Mouse (Mus musculus): Measurements from ENCODE around the gene Serpinb6b. TPM values are rescaled to one million over a fixed set of nuclear protein-coding genes. Genes with fewer than 3 reads are reported as not detected.
A peak's percentile ranks its signal among the peaks of the same experiment; 100 is the strongest.

Serpinb6b gene
- total RNA-seq, 2 experiments from 2014 or later: 0.63 to 1.0 TPM

DNA sequence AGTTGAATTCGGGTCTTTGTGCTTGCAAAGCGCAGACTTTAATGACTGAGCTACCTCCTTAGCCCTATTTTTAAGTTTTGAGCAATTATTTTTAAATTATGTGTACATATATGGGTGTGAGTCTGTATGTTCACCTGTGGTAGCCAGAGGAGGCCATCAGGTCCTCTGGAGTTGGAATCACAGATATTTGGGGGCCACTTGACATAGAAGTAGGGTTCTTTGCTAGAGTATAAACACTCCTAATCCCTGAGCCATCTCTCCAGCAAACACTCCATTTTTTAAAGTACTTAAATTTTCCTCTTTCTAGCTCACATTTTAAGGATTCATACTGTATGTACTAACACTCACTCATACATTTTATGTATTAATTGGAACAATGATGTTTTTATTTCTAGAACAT, 9.3 kb downstream of the Serpinb6b start:
- no peak for DNase-seq (ENCODE audit: low spot score in 2 of 2)

DNA sequence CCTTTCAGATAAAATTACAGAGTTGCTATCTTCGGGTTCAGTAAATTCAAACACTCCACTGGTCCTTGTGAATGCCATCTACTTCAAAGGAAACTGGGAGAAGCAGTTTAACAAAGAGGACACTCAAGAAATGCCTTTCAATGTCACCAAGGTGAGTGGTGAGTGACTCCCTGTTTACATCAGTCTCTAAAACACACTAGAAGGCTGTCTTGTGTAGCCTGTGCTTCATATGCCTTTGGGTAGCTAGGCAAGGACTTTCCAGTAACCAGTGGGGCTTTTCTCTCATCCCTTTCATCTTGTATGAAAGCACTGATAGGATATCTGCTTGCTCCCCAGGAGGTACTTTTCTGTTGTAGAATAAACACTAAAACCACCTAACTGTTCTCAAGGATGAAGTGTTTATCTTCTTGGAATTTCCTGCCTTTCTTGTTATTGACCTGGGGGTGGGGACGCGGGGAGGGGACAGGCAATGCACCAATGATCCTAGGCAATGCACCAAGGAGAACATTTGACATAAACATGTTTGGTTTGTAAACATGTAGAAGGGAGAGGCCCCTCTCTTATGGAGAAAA, 10.0 kb downstream of the Serpinb6b start:
- no peak for DNase-seq (ENCODE audit: low spot score in 2 of 2)

DNA sequence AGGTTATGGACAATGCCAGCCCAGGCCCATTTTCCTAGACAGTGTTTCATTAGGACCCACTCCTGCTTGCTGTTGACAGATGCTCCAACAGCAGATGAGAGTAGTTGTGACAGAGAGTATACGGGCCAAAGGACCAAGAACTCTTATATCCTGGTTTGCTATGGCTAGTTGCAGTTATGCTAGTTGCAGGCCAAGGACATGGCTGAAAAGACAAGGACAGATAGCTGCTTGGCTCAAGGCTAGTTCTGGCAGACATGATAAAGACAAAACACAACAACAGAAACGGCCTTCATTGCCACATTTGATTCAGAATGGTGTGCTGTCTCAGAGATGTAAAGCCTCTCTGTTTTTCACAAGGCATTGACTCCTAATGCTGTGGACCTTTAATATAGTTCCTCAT, 10.7 kb downstream of the Serpinb6b start:
- DNase-seq (ENCODE audit: low spot score in 2 of 2): no peak

DNA sequence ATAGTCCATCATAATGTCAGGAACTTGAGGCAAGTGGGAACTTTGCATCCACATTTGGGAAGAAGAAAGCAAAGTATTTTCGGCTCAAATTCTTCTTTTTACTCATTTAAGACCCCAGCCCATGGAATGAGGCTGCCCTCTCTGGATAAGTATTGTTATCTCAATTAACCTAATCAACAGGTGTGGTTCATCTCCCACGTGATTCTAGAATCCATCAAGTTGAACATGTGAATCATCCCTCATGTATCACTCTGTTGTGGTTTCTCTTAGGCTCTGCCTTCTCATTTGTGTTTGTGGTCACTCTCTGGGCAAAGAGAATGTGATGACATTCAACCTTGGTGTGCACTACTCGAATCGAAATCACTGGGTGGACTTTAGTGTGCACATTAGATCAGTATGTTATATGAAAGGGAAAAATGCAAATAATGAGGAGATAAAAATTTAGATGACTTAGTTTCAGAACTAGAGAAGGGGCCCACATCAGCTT, 17.6 kb downstream of the Serpinb6b start:
- DNase-seq (ENCODE audit: low spot score in 2 of 2): no peak

DNA sequence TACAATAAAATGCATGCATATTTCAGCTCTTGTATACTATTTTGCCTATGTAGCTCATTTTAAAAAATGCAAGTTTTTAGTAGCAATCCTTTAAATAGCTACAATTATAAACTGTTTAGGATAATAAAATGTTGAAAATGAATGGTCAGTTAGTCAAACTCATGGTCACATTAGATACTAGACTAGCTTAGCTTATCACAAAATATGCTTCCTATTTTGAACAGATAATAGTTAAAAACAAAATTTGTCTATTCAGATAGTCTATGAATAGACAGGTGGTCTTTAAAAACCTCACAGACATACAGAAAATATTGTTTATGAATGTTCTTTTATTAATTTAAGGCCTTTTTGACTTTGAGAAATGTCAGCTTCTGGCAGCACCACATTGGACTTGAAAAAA, 21.2 kb downstream of the Serpinb6b start:
- DNase-seq (ENCODE audit: low spot score in 2 of 2): no peak

DNA sequence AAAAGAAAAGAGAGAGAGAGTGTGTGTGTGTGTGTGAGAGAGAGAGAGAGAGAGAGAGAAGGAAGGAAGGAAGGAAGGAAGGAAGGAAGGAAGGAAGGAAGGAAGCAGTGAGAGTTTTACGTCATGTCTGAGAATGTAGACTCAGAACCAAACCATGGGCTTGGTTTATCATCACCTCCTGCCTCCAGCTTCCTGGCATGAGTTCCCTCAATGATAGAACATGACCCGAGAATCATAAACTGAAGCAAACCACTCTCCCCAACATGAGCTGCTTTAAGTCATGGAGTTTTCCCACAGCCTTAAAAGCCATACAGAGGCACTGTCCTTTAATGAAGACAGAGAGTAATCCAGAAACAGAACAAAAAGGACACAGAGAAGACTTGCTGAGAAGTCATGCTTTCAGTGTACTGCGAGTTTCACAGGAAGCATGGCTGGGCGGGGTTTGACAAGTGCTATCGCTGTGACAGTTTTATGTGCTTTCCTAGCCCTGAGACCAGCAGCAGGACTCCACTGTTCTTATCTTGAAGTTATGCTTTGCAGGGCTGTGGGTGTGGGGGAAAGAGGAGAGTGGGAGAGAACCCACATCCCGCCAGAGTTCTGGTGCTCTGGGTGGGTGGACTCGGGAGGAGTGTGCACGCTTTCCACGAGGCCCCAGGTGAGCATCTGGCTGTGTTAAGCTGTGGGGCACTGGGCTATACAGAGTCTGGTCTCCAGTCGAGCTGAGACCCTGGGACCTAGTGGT, 28.3 kb downstream of the Serpinb6b start:
- DNase-seq (ENCODE audit: low spot score in 2 of 2): no peak

DNA sequence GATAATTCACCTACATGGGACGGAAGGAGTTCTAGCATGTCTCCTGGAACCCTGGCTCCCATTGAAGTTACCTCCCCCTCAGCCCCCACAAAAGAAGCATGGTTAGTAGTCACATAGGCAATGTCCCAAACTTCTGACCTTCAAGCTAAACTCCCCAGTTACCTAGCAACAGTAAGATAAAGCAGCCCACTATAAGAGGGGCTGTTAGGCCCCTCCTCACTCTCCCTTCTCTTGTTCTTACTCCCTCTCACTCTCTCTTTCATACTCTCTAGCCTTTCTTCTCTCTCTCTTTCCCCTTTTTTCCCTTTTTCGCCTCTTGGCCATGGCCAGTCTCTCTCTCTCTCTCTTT, 28.9 kb downstream of the Serpinb6b start:
- no peak for DNase-seq (ENCODE audit: low spot score in 2 of 2)

DNA sequence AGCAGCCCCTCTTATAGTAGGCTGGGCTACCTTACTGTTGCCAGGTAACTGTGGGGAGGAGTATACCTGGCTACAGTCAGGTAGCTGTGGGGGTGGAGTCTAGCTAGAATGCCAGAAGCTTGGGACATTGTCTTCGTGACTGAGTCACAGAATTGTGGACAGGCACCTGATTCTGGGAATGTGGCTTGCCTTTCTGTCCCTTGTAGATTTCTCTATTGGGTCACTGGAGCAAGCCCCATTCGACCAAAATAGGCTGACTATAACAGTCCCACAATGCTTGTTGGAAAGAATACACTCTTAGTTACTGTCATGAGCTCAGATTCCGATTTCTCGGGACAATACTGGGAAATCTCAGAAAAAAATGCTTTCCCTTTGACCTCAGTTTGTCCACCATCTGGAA, 30.0 kb downstream of the Serpinb6b start:
- DNase-seq (ENCODE audit: low spot score in 2 of 2): no peak

DNA sequence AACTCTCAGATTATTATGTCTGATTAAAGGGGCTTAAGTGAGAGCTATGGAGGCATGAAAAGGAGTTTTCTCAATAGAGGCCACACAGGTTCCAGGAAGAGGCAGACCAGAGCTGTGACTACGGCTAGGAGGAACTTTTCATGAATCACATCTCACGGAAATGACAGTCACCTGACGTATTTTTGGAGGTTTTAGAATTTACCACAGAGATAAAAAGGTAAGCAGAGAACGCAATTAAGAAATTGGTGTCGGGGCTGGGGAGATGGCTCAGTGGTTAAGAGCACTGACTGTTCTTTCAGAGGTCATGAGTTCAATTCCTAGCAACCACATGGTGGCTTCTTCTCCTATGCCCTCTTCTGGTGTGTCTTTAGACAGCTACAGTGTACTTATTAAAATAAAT, 36.3 kb downstream of the Serpinb6b start:
- DNase-seq (ENCODE audit: low spot score in 2 of 2): no peak

DNA sequence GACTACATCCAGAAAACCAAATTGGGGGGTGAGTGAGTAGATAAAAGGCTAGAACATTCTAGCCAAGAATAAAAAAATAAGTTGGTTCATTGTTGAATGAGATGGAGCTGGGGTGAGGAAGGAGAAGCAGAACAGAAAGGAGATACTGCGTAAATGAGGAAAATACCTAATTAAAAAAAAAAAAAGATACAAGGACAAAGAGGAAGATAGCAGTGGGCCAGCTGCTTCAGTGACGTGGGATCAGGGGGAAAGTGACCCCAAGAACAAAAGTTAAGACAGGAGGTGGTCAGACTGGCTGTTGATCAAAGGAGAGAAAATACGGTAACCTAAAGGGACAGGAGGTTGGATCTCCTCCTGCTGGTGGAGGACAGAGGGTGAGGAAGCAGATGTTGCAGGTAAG, 37.9 kb downstream of the Serpinb6b start, which contains the start of gene Serpinb9:
Serpinb9 (plus strand) TSS at position 301 of the 400 bp plus-strand sequence.
- no peak for DNase-seq (ENCODE audit: low spot score in 2 of 2)

DNA sequence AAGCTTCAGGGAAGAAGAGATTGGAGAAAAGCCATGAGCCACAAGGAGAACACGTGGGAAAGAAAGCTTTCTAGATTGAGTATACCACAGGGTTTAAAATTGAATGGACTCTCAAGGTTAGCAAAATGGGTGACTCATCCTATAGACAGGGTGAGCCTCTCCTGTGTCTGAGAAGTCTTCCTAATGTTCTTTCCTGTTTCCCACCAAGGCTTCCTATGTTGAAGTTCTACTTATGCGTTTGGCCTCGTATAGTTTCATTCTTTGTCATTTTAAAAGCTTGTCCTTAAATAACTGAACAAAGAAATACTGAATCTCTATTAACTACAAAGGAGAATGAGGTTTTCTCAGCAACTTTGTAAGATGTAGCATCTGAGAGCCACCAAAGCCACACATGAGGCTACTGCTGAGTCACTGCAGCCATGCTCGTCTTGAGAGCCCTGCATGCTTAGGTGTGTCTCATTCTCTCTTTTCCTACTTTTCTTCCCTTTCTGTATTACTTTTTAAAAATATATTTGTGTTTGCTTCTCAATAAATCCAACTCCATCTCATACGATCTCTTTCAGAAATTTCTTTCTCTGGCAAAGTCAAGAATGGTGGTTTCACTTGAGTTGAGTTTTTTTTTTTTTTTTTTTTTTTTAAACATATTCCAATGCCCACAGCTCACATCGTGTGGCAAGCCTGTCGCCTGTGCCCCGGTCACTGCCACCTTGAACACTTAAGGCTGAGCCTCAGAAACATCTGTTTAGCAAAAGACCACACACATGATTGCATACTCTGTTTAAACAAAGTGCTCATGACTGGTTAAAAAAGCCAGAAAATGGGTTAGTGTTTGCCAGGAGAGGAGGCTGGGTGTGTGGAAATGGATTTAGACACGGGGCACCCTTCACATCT, 38.8 kb downstream of the Serpinb6b start:
- DNase-seq (ENCODE audit: low spot score in 2 of 2): no peak

DNA sequence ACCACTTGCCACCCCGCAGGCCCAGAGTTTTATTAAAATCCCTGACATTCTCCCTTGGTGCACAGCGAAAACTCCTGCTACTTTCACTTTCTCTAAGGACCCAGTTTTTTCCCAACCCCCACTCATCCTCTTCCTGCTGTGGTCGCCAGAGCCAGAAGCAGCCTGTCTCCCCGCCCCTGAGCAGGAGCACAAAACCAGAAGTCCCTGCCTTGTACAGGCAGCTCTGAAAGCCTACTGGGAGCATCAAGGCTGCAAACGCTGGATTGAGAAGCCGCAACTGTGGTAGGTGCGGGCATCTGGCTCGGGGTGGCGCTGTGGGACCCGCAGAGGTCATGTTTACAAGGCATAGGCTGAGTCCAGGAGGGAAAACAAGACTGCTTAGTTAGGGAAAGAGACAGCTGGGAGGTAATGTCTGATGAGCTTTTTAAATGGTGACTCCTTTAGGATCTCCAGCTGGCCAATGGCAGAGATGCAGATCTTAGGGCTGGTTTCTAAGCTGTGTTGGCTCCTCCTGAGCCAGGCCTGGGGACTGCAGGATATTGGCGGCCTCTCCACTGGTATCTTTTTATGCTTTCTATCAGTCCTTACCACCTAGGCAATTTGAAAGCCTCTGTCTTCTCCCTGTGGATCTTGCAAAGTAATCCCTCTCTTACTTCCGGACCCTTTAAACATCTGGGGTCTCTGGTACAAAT, 39.6 kb downstream of the Serpinb6b start:
- peak; percentile 70 to 85 for DNase-seq (ENCODE audit: low spot score in 2 of 2)

DNA sequence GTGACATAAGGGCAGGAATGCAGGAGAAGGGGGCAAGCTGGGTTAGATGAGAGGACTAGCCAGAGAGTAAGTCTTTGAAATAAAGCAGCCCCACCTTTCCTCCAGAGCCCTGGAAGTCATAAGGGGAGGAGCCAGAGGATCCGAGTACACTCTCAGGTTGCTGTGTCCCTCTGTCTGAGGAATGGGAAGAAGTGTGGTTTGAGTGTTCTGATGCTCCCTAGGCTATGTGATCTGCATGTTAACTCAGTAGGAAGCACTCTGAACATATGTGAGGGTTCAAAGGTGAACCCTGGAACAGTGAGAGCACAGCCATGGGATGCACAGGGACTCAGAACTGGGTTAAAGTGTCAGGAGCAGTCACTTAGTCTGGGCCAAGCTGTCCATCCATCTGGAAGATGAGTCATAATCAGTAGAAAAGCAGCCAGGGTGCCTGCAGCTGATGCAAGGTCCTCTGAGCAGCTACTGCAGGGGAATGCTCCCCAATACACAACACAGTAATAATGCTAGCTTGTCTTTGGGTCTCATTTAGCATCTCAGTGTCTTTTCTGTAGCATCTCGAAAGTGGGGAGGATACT, 40.6 kb downstream of the Serpinb6b start:
- DNase-seq (ENCODE audit: low spot score in 2 of 2): peak in 1 of 2 experiments; percentile 4

DNA sequence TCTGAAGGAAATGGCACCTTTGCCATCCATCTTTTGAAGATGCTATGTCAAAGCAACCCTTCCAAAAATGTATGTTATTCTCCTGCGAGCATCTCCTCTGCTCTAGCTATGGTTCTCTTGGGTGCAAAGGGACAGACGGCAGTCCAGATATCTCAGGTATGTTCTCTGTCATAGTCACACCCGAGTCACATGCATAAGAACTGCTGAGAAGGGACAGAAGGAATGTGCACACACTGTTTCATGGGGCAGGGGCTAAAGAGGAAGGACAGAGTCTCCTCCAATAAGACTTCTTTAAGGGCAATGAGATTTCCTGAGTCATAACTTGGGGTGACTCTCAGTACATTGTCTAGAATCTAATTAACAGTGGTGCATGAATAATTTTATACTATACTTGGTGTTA, 41.5 kb downstream of the Serpinb6b start:
- no peak for DNase-seq (ENCODE audit: low spot score in 2 of 2)

DNA sequence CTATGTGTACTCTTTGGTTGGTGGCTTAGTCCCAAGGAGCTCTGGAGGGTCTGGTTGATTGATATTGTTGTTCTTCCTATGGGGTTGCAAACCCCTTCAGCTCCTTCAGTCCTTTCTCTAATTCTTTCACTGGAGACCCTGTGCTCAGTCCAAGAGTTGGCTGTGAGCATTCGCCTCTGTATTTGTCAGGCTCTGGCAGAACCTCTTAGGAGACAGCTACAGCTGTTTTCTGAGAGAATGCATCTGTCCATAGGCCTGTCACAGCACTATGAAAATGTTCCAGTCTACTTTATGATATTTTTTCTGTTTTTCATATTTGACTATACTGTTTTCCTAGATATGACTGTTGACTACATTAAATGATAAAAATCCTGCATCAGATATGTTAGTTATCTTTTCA, 47.4 kb downstream of the Serpinb6b start:
- no peak for DNase-seq (ENCODE audit: low spot score in 2 of 2)

DNA sequence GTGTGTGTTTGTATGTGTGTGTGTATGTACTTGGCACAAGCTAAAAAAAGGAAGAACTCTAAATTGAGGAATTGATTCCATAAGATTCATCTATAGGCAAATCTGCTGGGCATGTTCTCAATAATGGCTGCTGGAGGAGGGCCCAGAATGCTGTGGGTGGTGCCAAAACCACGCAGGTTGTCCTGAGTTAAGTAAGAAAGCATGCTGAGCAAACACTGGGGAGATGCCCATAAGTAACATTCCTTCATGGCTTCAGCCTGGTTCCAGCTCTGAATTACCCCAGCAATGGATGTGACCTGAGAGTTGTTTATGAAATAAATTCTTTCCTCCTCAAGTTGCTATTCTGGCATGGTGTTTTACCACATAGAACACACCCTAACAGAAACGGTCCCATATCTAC, 48.3 kb downstream of the Serpinb6b start:
- no peak for DNase-seq (ENCODE audit: low spot score in 2 of 2)

DNA sequence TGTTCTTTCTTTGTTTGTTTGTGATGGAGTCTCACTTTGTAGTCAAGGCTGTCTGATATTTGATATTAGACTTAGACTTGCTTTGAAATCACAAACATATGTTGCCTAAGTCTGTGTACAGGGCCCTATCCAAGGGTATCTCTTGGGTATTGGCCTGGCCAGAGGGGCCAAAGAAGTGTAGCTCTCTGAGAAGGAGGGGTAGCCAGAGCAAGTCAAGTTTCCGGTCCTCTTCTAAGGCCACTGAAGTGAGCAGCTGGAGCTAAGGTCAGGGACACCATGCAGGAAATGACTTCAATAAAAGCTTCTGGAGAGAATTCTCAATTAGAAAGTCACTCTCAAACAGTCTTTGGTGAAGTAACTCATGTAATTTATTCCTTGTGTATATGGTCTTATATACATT, 57.4 kb downstream of the Serpinb6b start:
- no peak for DNase-seq (ENCODE audit: low spot score in 2 of 2)

DNA sequence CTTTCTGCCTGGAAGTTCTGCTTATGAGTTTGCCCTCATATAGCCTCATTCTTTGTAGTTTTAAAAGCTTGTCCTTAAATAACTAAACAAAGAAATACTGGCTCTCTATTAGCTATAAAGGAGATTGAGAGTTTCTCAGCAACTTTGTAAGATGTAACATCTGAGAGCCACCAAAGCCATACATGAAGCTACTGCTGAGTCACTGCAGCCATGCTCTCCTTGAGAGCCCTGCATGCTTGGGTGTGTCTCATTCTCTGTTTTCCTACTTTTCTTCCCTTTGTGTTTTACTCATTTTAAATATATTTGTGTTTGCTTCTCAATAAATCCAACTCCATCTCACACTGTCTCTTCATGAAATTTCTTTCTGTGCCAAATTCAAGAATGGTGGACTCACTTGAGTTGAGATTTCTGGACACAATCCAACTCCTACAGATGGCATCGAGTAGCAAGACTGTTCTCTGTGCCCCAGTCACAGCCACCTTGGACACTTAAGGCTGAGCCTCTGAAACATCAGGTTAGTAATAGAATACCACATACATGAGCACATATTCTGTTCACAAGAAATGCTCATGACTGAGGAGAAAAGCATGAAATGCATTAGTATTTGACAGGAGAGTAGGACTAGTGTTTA, 61.5 kb downstream of the Serpinb6b start:
- no peak for DNase-seq (ENCODE audit: low spot score in 2 of 2)

DNA sequence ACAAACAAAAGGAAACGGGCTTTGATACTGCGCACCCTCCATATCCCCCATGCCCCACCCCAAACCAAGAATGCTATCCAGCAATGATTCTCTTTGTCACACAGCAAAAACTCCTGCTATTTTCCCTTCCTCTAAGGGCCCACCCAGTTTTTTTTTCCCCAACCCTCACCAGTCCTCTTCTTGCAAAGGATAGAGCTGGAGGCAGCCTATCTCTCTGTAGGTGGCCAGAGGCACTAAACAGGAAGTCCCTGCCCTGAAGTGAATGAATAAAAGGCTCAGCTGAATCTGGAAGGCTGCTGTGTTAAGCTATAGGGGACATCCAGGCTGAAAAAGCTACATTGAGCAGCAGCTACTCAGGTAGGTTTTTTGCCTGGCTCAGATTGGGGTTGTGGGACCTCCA, 62.2 kb downstream of the Serpinb6b start, which contains the start of gene Serpinb9b:
Serpinb9b (plus strand) TSS at position 173 of the 400 bp plus-strand sequence.
- no peak for DNase-seq (ENCODE audit: low spot score in 2 of 2)

DNA sequence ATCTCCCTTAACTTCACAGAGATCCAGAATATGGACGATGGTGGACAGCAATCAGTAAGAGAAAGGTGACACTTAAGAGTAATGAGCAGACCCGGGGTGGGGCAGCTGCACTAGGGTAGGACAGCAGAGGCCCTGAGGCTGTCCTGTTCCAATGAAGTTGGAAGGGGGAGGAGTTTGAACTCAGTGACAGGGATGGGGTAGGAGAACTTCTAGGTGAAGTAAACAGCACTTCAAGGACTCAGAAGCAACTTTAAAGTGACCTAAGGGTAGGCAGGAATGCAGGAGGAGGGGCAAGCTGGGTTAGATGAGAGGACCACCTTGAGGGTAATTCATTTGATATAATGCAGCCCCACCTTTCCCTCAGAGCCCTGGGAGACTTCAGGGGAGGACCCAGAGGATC, 63.1 kb downstream of the Serpinb6b start:
- DNase-seq (ENCODE audit: low spot score in 2 of 2): no peak

All from layer of hippocampus, adult 18-20 months (tissue).